Mouse (Mus musculus) fat pad, adult 2 months (tissue): Measurements from ENCODE around the gene Nipsnap1.

Experiments used
- DNase-seq: peaks from one replicate; pipeline ENCODE4 v3.0.0-alpha.2; 2011; ENCODE audit warnings: low read depth, low spot score; ENCODE audit errors: extremely low read depth

Nipsnap1 gene

DNA sequence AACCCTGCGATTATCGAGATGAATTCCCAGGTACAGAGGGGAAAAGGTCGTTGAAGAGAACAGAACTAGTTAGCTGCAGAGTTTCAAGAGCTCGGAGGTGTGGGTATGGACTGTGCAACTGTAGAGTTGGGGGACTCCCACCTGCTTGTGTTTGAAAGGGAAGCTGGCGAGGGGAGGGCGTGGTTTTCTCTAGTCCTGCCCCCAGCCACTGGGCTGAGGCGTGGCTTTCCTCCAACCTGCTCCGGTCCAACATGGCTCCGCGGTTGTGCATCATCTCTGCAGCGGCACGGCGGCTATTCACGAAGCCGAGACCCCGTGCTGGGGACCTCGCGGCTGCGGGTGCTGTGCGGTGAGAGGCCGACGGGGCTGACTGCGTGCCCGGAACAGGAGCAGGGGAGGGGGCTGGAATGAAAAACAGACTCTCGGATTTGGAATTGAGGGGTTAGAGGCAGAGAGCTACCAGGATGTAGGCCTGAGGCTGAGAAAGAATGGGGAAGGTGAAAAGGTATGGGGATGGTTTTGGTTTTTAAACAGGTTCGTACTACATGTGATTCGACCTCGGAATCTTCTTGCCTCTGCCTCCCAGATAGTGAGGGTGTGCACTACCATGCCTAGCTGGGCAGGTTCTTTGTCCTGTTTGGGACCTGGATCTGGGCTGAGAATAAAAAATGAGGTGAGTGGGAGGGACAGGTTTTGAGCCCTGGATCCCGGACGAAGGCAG lies at the start of gene Nipsnap1:
Nipsnap1 (plus strand) TSS at position 197 of the 721 bp plus-strand sequence.
- no peak for DNase-seq

GRCm38 (mm10) chr11:4826152-4826778 lies 47.5 kb upstream of the Nipsnap1 start:
- DNase-seq, result no peak

- DNase-seq, result no peak
These were observed 46.4 kb upstream of the Nipsnap1 start for GRCm38 (mm10) chr11:4827340-4827739.

- no peak for DNase-seq
These were observed 45.8 kb upstream of the Nipsnap1 start for GRCm38 (mm10) chr11:4827916-4828315.

DNA sequence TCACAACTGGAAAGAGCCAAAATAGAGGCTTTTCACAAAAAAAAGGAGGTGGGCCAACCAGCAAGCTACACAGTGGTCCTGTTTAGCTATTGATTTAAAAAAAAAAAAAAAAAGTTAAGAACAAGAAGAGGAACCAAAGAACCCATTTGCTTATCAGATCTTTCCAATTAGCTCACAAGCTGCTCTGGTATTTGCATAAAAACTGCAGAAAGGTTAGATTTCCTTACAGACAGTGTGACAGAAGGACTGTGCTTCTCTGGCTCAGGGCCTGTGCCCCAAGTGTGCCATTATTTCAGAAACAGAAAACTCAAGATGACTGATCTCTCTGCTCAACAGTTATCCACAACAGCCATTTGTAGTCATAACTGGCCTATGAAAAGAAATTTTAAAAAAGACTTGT lies 42.7 kb upstream of the Nipsnap1 start:
- no peak for DNase-seq

- no peak for DNase-seq
These were observed 40.3 kb upstream of the Nipsnap1 start for GRCm38 (mm10) chr11:4833295-4833939.

DNA sequence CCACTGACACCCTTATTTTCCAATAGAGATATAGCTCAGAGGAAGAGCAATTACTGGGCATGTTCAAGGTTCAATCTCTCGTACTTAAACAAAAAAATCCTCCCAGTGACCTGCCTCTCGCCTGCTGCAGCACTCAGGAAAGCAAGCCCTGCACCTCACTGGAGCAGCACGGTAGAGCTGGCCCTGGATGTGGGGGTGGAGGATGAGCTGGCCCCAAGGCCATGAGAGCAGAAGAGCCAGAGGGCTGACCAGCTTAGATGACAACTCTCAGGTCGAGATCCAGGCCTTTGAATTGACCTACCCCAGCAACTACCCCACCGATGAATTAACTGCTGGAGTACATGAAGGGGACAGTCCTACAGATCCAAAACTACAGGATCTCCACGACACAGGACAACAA lies 38.3 kb upstream of the Nipsnap1 start:
- no peak for DNase-seq

DNA sequence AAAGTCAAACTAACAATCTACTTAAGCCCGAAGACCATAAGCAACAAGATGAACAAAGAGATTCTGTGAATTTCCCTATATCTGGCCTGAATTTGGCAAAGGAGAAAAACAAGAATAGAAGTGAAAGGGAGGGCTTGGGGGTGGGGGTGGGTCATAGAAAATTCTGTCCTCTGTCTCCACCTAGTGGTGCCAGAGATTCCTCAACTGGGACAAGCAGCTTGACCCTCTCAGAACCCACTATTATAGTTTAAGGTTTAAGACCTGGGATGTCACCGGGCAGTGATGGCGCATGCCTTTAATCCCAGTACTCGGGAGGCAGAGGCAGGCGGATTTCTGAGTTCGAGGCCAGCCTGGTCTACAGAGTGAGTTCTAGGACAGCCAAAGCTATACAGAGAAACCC lies 37.0 kb upstream of the Nipsnap1 start:
- DNase-seq, result no peak

- DNase-seq, result no peak
These were observed 36.4 kb upstream of the Nipsnap1 start for GRCm38 (mm10) chr11:4837342-4837741.

DNA sequence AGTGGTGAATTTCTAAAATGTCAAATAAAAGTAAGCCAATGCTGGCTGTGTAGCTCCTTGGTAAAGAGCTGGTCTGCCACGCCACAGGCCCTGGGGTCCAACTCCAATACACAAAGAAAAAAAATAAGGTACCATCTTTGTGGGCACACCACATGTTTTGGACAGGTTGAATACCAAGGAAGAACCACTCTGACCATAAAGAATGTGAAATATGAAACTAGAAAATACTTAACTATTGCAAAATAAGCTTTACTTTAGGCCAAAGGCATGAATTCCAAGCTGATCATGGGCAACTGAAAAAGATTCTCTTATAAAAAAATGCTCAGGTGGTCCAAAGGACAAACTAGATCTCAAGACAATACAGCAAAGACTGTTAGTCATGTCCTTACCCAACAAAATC lies 35.5 kb upstream of the Nipsnap1 start:
- DNase-seq, result no peak

- no peak for DNase-seq
These were observed 32.7 kb upstream of the Nipsnap1 start for GRCm38 (mm10) chr11:4840942-4841526.

DNA sequence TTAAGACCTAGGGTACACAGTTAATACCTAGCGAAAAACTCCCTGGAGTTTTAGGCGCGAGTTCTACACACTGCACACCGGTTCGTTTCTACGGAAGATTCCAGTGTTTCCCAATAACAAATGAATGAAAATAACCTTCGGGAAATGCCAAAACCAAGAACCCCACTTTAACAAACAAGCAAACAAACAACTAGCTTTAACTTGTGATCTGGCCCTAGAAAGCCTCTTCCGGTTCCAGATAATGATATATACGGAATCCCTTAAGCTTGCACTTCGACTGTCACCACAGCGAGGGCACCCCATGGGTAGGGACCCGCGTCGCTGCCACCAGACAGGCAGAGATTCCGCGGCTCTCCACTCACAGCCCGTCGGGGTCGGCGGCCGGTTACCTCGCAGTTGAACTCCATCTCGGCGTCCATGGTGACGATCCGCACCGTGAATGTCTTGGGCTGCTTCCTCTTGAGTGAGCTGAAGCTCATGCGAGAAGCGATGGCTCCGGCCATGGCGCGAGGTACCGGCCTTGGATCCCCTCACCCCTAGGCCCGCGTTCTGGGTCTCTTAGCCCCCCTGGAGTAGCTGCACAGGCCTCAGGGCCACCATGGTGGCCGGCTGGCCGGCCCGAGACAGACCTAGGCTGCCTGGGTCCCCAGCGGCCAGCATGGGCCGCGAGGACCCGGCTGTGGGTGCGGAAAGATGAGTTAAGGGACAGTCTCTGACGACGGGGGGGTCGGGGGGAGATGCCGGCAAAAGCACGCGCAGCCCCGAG lies 25.1 kb upstream of the Nipsnap1 start:
- no peak for DNase-seq

GRCm38 (mm10) chr11:4849258-4849943 lies 24.4 kb upstream of the Nipsnap1 start, which contains the start of gene Nf2:
Nf2 (minus strand) TSS chr11:4849536.
- DNase-seq, result peak; percentile 96

DNA sequence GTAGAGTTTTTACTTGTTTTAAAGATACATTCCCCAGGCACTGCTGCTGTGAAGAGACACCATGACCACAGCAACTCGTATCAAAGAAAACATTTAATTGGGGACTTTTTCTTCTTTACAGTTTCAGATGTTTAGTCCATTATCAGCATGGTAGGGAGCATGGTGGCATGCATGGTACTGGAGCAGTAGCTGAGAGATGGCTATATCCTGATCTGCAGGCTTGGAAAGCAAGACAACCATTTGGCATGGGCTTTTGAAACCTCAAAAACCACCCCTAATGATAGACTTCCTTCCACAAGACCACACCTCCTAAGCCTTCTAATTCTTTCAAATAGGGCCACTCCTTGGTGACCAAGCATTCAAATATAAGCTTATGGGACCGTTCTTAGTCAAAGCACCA lies 23.3 kb upstream of the Nipsnap1 start:
- no peak for DNase-seq

DNA sequence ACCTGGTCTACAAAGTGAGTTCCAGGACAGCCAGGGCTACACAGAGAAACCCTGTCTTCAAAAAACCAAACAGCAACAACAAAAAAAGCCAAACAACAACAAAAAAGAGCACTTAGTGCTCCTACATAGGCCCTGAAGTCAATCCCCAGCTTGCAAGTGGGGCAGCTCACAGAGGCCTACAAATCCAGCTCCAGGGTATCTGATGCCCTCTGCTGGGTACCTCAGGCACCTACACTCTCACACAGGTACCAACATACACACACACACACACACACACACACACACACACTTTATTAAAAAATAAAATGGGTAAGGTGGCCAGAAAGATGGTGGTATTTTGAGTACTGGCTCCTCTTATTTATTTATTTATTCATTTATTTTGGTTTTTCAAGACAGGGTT lies 20.7 kb upstream of the Nipsnap1 start:
- no peak for DNase-seq

- DNase-seq, result no peak
These were observed 19.6 kb upstream of the Nipsnap1 start for GRCm38 (mm10) chr11:4854181-4854580.

GRCm38 (mm10) chr11:4858416-4858815 lies 15.3 kb upstream of the Nipsnap1 start:
- no peak for DNase-seq

GRCm38 (mm10) chr11:4860986-4861385 lies 12.8 kb upstream of the Nipsnap1 start:
- peak; percentile 88 for DNase-seq

GRCm38 (mm10) chr11:4861816-4862604 lies 11.7 kb upstream of the Nipsnap1 start:
- DNase-seq, result no peak

GRCm38 (mm10) chr11:4862730-4863129 lies 11.0 kb upstream of the Nipsnap1 start:
- DNase-seq, result no peak
